Mouse (Mus musculus) neural tube, embryonic 11.5 days (tissue): ENCODE results near the gene Bbs2. TPM values are rescaled to one million over a fixed set of nuclear protein-coding genes. Genes with fewer than 3 reads are reported as not detected.

Experiments
- ATAC-seq: fragments of 200-750 bp; cut with Nextera tagmentation; 2 replicates; pipeline ENCODE4 v1.8.0; 2017; ENCODE audit warnings: moderate number of reproducible peaks, mild to moderate bottlenecking, moderate TSS enrichment, moderate library complexity; ENCODE audit not compliant: insufficient read depth, low FRiP score, low TSS enrichment
- DNase-seq: peaks from one replicate; pipeline ENCODE4 v3.0.0-alpha.2; 2015; ENCODE audit warnings: low spot score
- H3K27ac ChIP-seq: fragments of 300-500 bp; sonication (generic); 2 replicates; pipeline ENCODE4 v1.5.1; 2014; ENCODE audit warnings: low read depth, mild to moderate bottlenecking, low read length
- H3K27me3 ChIP-seq: fragments of 300-500 bp; sonication (generic); 2 replicates; pipeline ENCODE4 v1.6.1; 2014; ENCODE audit warnings: mild to moderate bottlenecking, low read length, mixed read lengths; ENCODE audit not compliant: control insufficient read depth, insufficient read depth
- H3K36me3 ChIP-seq: fragments of 300-500 bp; sonication (generic); 2 replicates; pipeline ENCODE4 v1.6.1; 2014; ENCODE audit warnings: mild to moderate bottlenecking, low read length, moderate library complexity, mixed read lengths; ENCODE audit not compliant: control insufficient read depth, insufficient read depth
- H3K4me1 ChIP-seq: fragments of 300-500 bp; sonication (generic); 2 replicates; pipeline ENCODE4 v1.6.1; 2014; ENCODE audit warnings: low read length, mixed read lengths; ENCODE audit not compliant: control insufficient read depth, insufficient read depth
- H3K4me2 ChIP-seq: fragments of 300-500 bp; sonication (generic); 2 replicates; pipeline ENCODE4 v1.6.1; 2014; ENCODE audit warnings: low read depth, mild to moderate bottlenecking, moderate library complexity
- H3K4me3 ChIP-seq: fragments of 300-500 bp; sonication (generic); 2 replicates; pipeline ENCODE4 v1.5.1; 2014; ENCODE audit warnings: low read depth, low read length
- H3K9ac ChIP-seq: fragments of 300-500 bp; sonication (generic); 2 replicates; pipeline ENCODE4 v1.6.1; 2014; ENCODE audit warnings: mild to moderate bottlenecking, low read length
- H3K9me3 ChIP-seq: fragments of 300-500 bp; sonication (generic); 2 replicates; pipeline ENCODE4 v1.6.1; 2016; ENCODE audit warnings: low read length; ENCODE audit not compliant: control insufficient read depth
- WGBS: fragments of 180-500 bp; shearing (Covaris S2); extraction: QIAGEN DNeasy Blood & Tissue Kit; methylation state at CpG from one replicate; pipeline ENCODE4 v1.1.7; 2014; 5-methylcytosine and 5-hydroxymethylcytosine counted together
- polyA plus RNA-seq: library from polyadenylated mRNA; unstranded; fragments of >200 nt; fragmentation: Nextera tagmentation; extraction: Ambion mirVana; gene quantifications from 2 replicates; pipeline ENCODE4 v1.2.1, GENCODE M21; 2014

The Bbs2 gene
- polyA plus RNA-seq, 1 experiment from 2014 or later: 18.0 TPM

GRCm38 (mm10) chr8:94109835-94110234 is 11.1 kb upstream of the Bbs2 start:
- no peak for ATAC-seq
- H3K4me1 ChIP-seq: no peaks in the 10 kb centered on the region
- no peak overlapping the region for H3K4me3 ChIP-seq
- no peaks in the 10 kb centered on the region for H3K9me3 ChIP-seq
- no peaks in the 10 kb centered on the region for H3K27me3 ChIP-seq
- H3K27ac ChIP-seq: no peak overlapping the region
- no peak for DNase-seq
- no peak overlapping the region for H3K4me2 ChIP-seq
- no peak overlapping the region for H3K9ac ChIP-seq
- 73% methylated on average over 5 of the region's 5 CpGs for WGBS
- no peaks in the 10 kb centered on the region for H3K36me3 ChIP-seq

- Histone ChIP-seq H3K4me3 (no peak overlapping the region), H3K4me2 (no peak overlapping the region), H3K4me1 (no peaks in the 10 kb centered on the region), H3K9me3 (no peaks in the 10 kb centered on the region), H3K27me3 (no peaks in the 10 kb centered on the region), H3K9ac (no peak overlapping the region), H3K36me3 (no peaks in the 10 kb centered on the region), H3K27ac (no peak overlapping the region)
- DNase-seq (no peak), ATAC-seq (no peak)
- 60% methylated on average over 6 of the region's 6 CpGs for WGBS
Observed at GRCm38 (mm10) chr8:94109396-94109795, 10.7 kb upstream of the Bbs2 start.

GRCm38 (mm10) chr8:94107871-94108270 is 9.1 kb upstream of the Bbs2 start:
- Histone ChIP-seq H3K9me3 (no peaks in the 10 kb centered on the region), H3K4me3 (no peak overlapping the region), H3K36me3 (no peaks in the 10 kb centered on the region), H3K4me2 (no peak overlapping the region), H3K4me1 (no peaks in the 10 kb centered on the region), H3K27ac (no peak overlapping the region), H3K27me3 (no peaks in the 10 kb centered on the region), H3K9ac (no peak overlapping the region)
- ATAC-seq: no peak
- no peak for DNase-seq
- 73% methylated on average over 3 of the region's 3 CpGs for WGBS

GRCm38 (mm10) chr8:94104146-94104545 is 5.4 kb upstream of the Bbs2 start:
- Histone ChIP-seq H3K9ac (no peak overlapping the region), H3K4me3 (no peak overlapping the region), H3K4me1 (no peaks in the 10 kb centered on the region), H3K27me3 (no peaks in the 10 kb centered on the region), H3K36me3 (no peaks in the 10 kb centered on the region), H3K9me3 (no peaks in the 10 kb centered on the region), H3K27ac (no peak overlapping the region), H3K4me2 (no peak overlapping the region)
- DNase-seq (no peak), ATAC-seq (no peak)
- WGBS: 54% methylated on average over 5 of the region's 5 CpGs

- H3K27me3 ChIP-seq: no peaks in the 10 kb centered on the region
- WGBS: 37% methylated on average over 4 of the region's 4 CpGs
- H3K4me3 ChIP-seq: no peak overlapping the region
- no peaks in the 10 kb centered on the region for H3K36me3 ChIP-seq
- DNase-seq: no peak
- H3K9me3 ChIP-seq: no peaks in the 10 kb centered on the region
- peak overlapping the region; percentile 69; the same call in 1 of the 2 replicates for H3K9ac ChIP-seq
- H3K4me1 ChIP-seq: no peaks in the 10 kb centered on the region
- ATAC-seq: no peak
- H3K4me2 ChIP-seq: peak overlapping the region; percentile 8; the same call in 1 of the 2 replicates
- H3K27ac ChIP-seq: no peak overlapping the region
Observed at GRCm38 (mm10) chr8:94098996-94099395, 268 bp upstream of the Bbs2 start.

- no peaks in the 10 kb centered on the region for H3K4me1 ChIP-seq
- H3K4me2 ChIP-seq: no peak overlapping the region
- H3K4me3 ChIP-seq: no peak overlapping the region
- 75% methylated on average over 6 of the region's 6 CpGs for WGBS
- no peaks in the 10 kb centered on the region for H3K36me3 ChIP-seq
- H3K27me3 ChIP-seq: no peaks in the 10 kb centered on the region
- no peak overlapping the region for H3K27ac ChIP-seq
- DNase-seq (no peak), ATAC-seq (no peak)
- H3K9me3 ChIP-seq: no peaks in the 10 kb centered on the region
- H3K9ac ChIP-seq: no peak overlapping the region
Observed at GRCm38 (mm10) chr8:94094281-94094680, 4.4 kb downstream of the Bbs2 start.

- WGBS: 84% methylated on average over 9 of the region's 9 CpGs
- no peak for ATAC-seq
- H3K4me3 ChIP-seq: no peak overlapping the region
- H3K9ac ChIP-seq: no peak overlapping the region
- no peaks in the 10 kb centered on the region for H3K9me3 ChIP-seq
- no peaks in the 10 kb centered on the region for H3K36me3 ChIP-seq
- H3K4me2 ChIP-seq: no peak overlapping the region
- no peaks in the 10 kb centered on the region for H3K27me3 ChIP-seq
- H3K4me1 ChIP-seq: no peaks in the 10 kb centered on the region
- no peak overlapping the region for H3K27ac ChIP-seq
- no peak for DNase-seq
Observed at GRCm38 (mm10) chr8:94092848-94093247, 5.9 kb downstream of the Bbs2 start.

- ATAC-seq: no peak
- DNase-seq: no peak
- Histone ChIP-seq H3K4me1 (no peaks in the 10 kb centered on the region), H3K4me3 (no peak overlapping the region), H3K27ac (no peak overlapping the region), H3K27me3 (no peaks in the 10 kb centered on the region), H3K9me3 (no peaks in the 10 kb centered on the region), H3K9ac (no peak overlapping the region), H3K36me3 (no peaks in the 10 kb centered on the region), H3K4me2 (no peak overlapping the region)
- 72% methylated on average over 6 of the region's 6 CpGs for WGBS
Observed at GRCm38 (mm10) chr8:94089715-94090114, 9.0 kb downstream of the Bbs2 start.

- no peak overlapping the region for H3K4me3 ChIP-seq
Observed at GRCm38 (mm10) chr8:94087964-94088363, 10.8 kb downstream of the Bbs2 start.

More at GRCm38 (mm10) chr8:94087964-94088363, 10.8 kb downstream of the Bbs2 start:
- no peaks in the 10 kb centered on the region for H3K36me3 ChIP-seq
- H3K9me3 ChIP-seq: no peaks in the 10 kb centered on the region
- no peaks in the 10 kb centered on the region for H3K4me1 ChIP-seq
- WGBS: 84% methylated on average over 9 of the region's 9 CpGs
- H3K9ac ChIP-seq: no peak overlapping the region
- H3K4me2 ChIP-seq: no peak overlapping the region
- ATAC-seq (no peak), DNase-seq (no peak)
- no peak overlapping the region for H3K27ac ChIP-seq
- H3K27me3 ChIP-seq: no peaks in the 10 kb centered on the region
